Mouse (Mus musculus) midbrain, embryonic 10.5 days (tissue): ENCODE data around the gene Gstt2. TPM values are rescaled to one million over a fixed set of nuclear protein-coding genes. Genes with fewer than 3 reads are reported as not detected.
"Not testable (repeated sequence)": the region's sequence is repeated elsewhere in the genome, so short reads cannot be mapped to it uniquely, and the experiment has no call there.

ENCODE experiments used
- DNase-seq: peaks from one replicate; pipeline ENCODE4 v3.0.0-alpha.2; 2017; ENCODE audit warnings: low spot score
- H3K27ac ChIP-seq: fragments of 300-500 bp; sonication (generic); replicated peaks from 2 replicates; pipeline ENCODE4 v1.5.1; 2016; ENCODE audit warnings: mild to moderate bottlenecking
- H3K27me3 ChIP-seq: fragments of 300-500 bp; sonication (generic); 2 replicates; pipeline ENCODE4 v1.6.1; 2016; ENCODE audit warnings: low read depth, mild to moderate bottlenecking; ENCODE audit not compliant: poor library complexity, severe bottlenecking
- H3K36me3 ChIP-seq: fragments of 300-500 bp; sonication (generic); 2 replicates; pipeline ENCODE4 v1.6.1; 2016; ENCODE audit warnings: mild to moderate bottlenecking, moderate library complexity
- H3K4me1 ChIP-seq: fragments of 300-500 bp; sonication (generic); 2 replicates; pipeline ENCODE4 v1.6.1; 2016
- H3K4me3 ChIP-seq: fragments of 300-500 bp; sonication (generic); 2 replicates; pipeline ENCODE4 v1.5.1; 2016; ENCODE audit warnings: mild to moderate bottlenecking, moderate library complexity
- H3K9me3 ChIP-seq: fragments of 300-500 bp; sonication (generic); replicated peaks from 2 replicates; pipeline ENCODE4 v1.6.1; 2016; ENCODE audit warnings: mild to moderate bottlenecking
- WGBS: fragments of 180-500 bp; shearing (Covaris S2); methylation state at CpG from one replicate; pipeline ENCODE4 v1.1.7; 2016; 5-methylcytosine and 5-hydroxymethylcytosine counted together
- polyA plus RNA-seq: library from polyadenylated mRNA; unstranded; fragments of >200 nt; fragmentation: Nextera tagmentation; extraction: Ambion mirVana; gene quantifications from 2 replicates; pipeline ENCODE4 v1.2.1, GENCODE M21; 2016

The Gstt2 gene
- polyA plus RNA-seq, 1 experiment from 2014 or later: 8.3 TPM

GRCm38 (mm10) chr10:75872025-75872914, 35.0 kb upstream of the Gstt2 start:
- Histone ChIP-seq H3K36me3 (no peaks in the 10 kb centered on the region), H3K4me1 (peaks cover 24% of the 10 kb centered on the region), H3K27me3 (no peaks in the 10 kb centered on the region), H3K27ac (peak overlapping the region; percentile 92), H3K4me3 (peak overlapping the region; percentile 48), H3K9me3 (no peaks in the 10 kb centered on the region)
- 40% methylated on average over 10 of the region's 10 CpGs for WGBS
- DNase-seq: no peak

GRCm38 (mm10) chr10:75861587-75861986, 24.4 kb upstream of the Gstt2 start:
- DNase-seq: no peak
- Histone ChIP-seq H3K4me3 (no peak overlapping the region), H3K4me1 (peaks cover 38% of the 10 kb centered on the region), H3K27ac (peak overlapping the region; percentile 100), H3K9me3 (no peaks in the 10 kb centered on the region; the same call in 1 of the 2 replicates), H3K27me3 (no peaks in the 10 kb centered on the region), H3K36me3 (peaks cover 26% of the 10 kb centered on the region)
- WGBS: 53% methylated on average over 5 of the region's 5 CpGs

GRCm38 (mm10) chr10:75860746-75861145, 23.5 kb upstream of the Gstt2 start:
- Histone ChIP-seq H3K27me3 (no peaks in the 10 kb centered on the region), H3K27ac (peak overlapping the region; percentile 100), H3K9me3 (no peaks in the 10 kb centered on the region; the same call in 1 of the 2 replicates), H3K36me3 (peaks cover 34% of the 10 kb centered on the region), H3K4me1 (peaks cover 38% of the 10 kb centered on the region), H3K4me3 (peak overlapping the region; percentile 91)
- no peak for DNase-seq
- WGBS: 26% methylated on average over 7 of the region's 7 CpGs

- H3K27ac ChIP-seq: peak within 1 kb of the TSS; percentile 100
- H3K9me3 ChIP-seq, H3K27me3 ChIP-seq: not testable (repeated sequence)
- H3K4me3 ChIP-seq: peak within 1 kb of the TSS; percentile 91
- H3K36me3 ChIP-seq: peaks cover 36% of the 10 kb centered on the region
- DNase-seq: peak; percentile 94
- H3K4me1 ChIP-seq: peaks cover 38% of the 10 kb centered on the region
- whole genome bisulfite sequencing: under 1% methylated on average over 46 of the region's 46 CpGs
These were observed 22.7 kb upstream of the Gstt2 start, which contains the start of gene Mif for GRCm38 (mm10) chr10:75859786-75860470. Gene Mif (minus strand): TSS chr10:75860240.

- H3K4me1 ChIP-seq: peaks cover 38% of the 10 kb centered on the region
- H3K36me3 ChIP-seq: peaks cover 36% of the 10 kb centered on the region
- 3% methylated on average over 27 of the region's 27 CpGs for WGBS
- no peaks in the 10 kb centered on the region; the same call in 1 of the 2 replicates for H3K9me3 ChIP-seq
- peak overlapping the region; percentile 91 for H3K4me3 ChIP-seq
- peak overlapping the region; percentile 100 for H3K27ac ChIP-seq
- H3K27me3 ChIP-seq: no peaks in the 10 kb centered on the region
- peak; percentile 79 for DNase-seq
These were observed 22.0 kb upstream of the Gstt2 start for GRCm38 (mm10) chr10:75859107-75859746.

- no peak overlapping the region; the same call in 1 of the 2 replicates for H3K27ac ChIP-seq
- peaks cover 38% of the 10 kb centered on the region for H3K4me1 ChIP-seq
- WGBS: 92% methylated on average over 4 of the region's 4 CpGs
- peak overlapping the region; percentile 91; the same call in 1 of the 2 replicates for H3K4me3 ChIP-seq
- no peaks in the 10 kb centered on the region; the same call in 1 of the 2 replicates for H3K9me3 ChIP-seq
- H3K27me3 ChIP-seq: no peaks in the 10 kb centered on the region
- peaks cover 36% of the 10 kb centered on the region for H3K36me3 ChIP-seq
- no peak for DNase-seq
These were observed 20.4 kb upstream of the Gstt2 start for GRCm38 (mm10) chr10:75857598-75857997.

GRCm38 (mm10) chr10:75856976-75857375, 19.8 kb upstream of the Gstt2 start:
- Histone ChIP-seq H3K36me3 (peaks cover 36% of the 10 kb centered on the region), H3K9me3 (no peaks in the 10 kb centered on the region), H3K27me3 (no peaks in the 10 kb centered on the region), H3K27ac (no peak overlapping the region), H3K4me3 (no peak overlapping the region), H3K4me1 (peaks cover 38% of the 10 kb centered on the region)
- DNase-seq: no peak
- WGBS: 90% methylated on average over 3 of the region's 3 CpGs

GRCm38 (mm10) chr10:75856155-75856907, 19.1 kb upstream of the Gstt2 start:
- Histone ChIP-seq H3K4me3 (no peak overlapping the region), H3K9me3 (no peaks in the 10 kb centered on the region), H3K27ac (no peak overlapping the region), H3K36me3 (peaks cover 36% of the 10 kb centered on the region), H3K4me1 (peaks cover 38% of the 10 kb centered on the region), H3K27me3 (0 out of 2 replicates have a peak, but pooled peaks cover under 1% of the 10 kb centered on the region)
- 86% methylated on average over 11 of the region's 11 CpGs for WGBS
- no peak for DNase-seq

- H3K27me3 ChIP-seq: peaks cover 7% of the 10 kb centered on the region
- no peaks in the 10 kb centered on the region for H3K9me3 ChIP-seq
- 92% methylated on average over 15 of the region's 15 CpGs for WGBS
- H3K4me1 ChIP-seq: peaks cover 38% of the 10 kb centered on the region
- peaks cover 36% of the 10 kb centered on the region for H3K36me3 ChIP-seq
- H3K4me3 ChIP-seq: no peak overlapping the region
- H3K27ac ChIP-seq: no peak overlapping the region
- no peak for DNase-seq
These were observed 18.3 kb upstream of the Gstt2 start for GRCm38 (mm10) chr10:75855416-75855981.

GRCm38 (mm10) chr10:75854791-75855190, 17.6 kb upstream of the Gstt2 start:
- peaks cover 12% of the 10 kb centered on the region for H3K27me3 ChIP-seq
- H3K4me3 ChIP-seq: no peak overlapping the region
- DNase-seq: no peak
- 92% methylated on average over 6 of the region's 6 CpGs for WGBS
- peaks cover 39% of the 10 kb centered on the region for H3K4me1 ChIP-seq
- H3K9me3 ChIP-seq: no peaks in the 10 kb centered on the region
- H3K36me3 ChIP-seq: peaks cover 36% of the 10 kb centered on the region
- H3K27ac ChIP-seq: no peak overlapping the region

GRCm38 (mm10) chr10:75854096-75854495, 16.9 kb upstream of the Gstt2 start:
- peaks cover 42% of the 10 kb centered on the region for H3K4me1 ChIP-seq
- no peak for DNase-seq

More at GRCm38 (mm10) chr10:75854096-75854495, 16.9 kb upstream of the Gstt2 start:
- H3K36me3 ChIP-seq: peaks cover 35% of the 10 kb centered on the region
- no peak overlapping the region for H3K27ac ChIP-seq
- H3K4me3 ChIP-seq: no peak overlapping the region
- 63% methylated on average over 5 of the region's 5 CpGs for WGBS
- H3K9me3 ChIP-seq: no peaks in the 10 kb centered on the region
- H3K27me3 ChIP-seq: peaks cover 12% of the 10 kb centered on the region
